Mouse (Mus musculus): ENCODE results near the gene Pbx1.

Gene Pbx1

GRCm38 (mm10) chr1:168228756-168229526 is 203.1 kb downstream of the Pbx1 start:
- no peak for DNase-seq (ENCODE audit: low read depth, low spot score)

GRCm38 (mm10) chr1:168226150-168226549 is 205.9 kb downstream of the Pbx1 start:
- no peak for DNase-seq (ENCODE audit: low read depth, low spot score)

- no peak for DNase-seq (ENCODE audit: low read depth, low spot score)
Observed at GRCm38 (mm10) chr1:168225595-168226127, 206.4 kb downstream of the Pbx1 start.

GRCm38 (mm10) chr1:168224218-168224617 is 207.9 kb downstream of the Pbx1 start:
- no peak for DNase-seq (ENCODE audit: low read depth, low spot score)

GRCm38 (mm10) chr1:168222794-168223193 is 209.3 kb downstream of the Pbx1 start:
- DNase-seq (ENCODE audit: low read depth, low spot score), result no peak

GRCm38 (mm10) chr1:168221071-168221521 is 211.0 kb downstream of the Pbx1 start:
- DNase-seq (ENCODE audit: low read depth, low spot score), result peak; percentile 27

- DNase-seq (ENCODE audit: low read depth, low spot score), result no peak
Observed at GRCm38 (mm10) chr1:168215896-168216747, 215.9 kb downstream of the Pbx1 start.

GRCm38 (mm10) chr1:168215468-168215867 is 216.6 kb downstream of the Pbx1 start:
- no peak for DNase-seq (ENCODE audit: low read depth, low spot score)

GRCm38 (mm10) chr1:168214040-168214443 is 218.0 kb downstream of the Pbx1 start:
- peak; percentile 95 for DNase-seq (ENCODE audit: low read depth, low spot score)

- no peak for DNase-seq (ENCODE audit: low read depth, low spot score)
Observed at GRCm38 (mm10) chr1:168213595-168213994, 218.5 kb downstream of the Pbx1 start.

GRCm38 (mm10) chr1:168210401-168210800 is 221.7 kb downstream of the Pbx1 start:
- peak; percentile 34 for DNase-seq (ENCODE audit: low read depth, low spot score)

GRCm38 (mm10) chr1:168200570-168201156 is 231.4 kb downstream of the Pbx1 start:
- DNase-seq (ENCODE audit: low read depth, low spot score), result no peak

- no peak for DNase-seq (ENCODE audit: low read depth, low spot score)
Observed at GRCm38 (mm10) chr1:168198276-168198675, 233.8 kb downstream of the Pbx1 start.

- DNase-seq (ENCODE audit: low read depth, low spot score), result no peak
Observed at GRCm38 (mm10) chr1:168197908-168198258, 234.2 kb downstream of the Pbx1 start.

GRCm38 (mm10) chr1:168197195-168197907 is 234.7 kb downstream of the Pbx1 start:
- DNase-seq (ENCODE audit: low read depth, low spot score), result no peak

GRCm38 (mm10) chr1:168193364-168193763 is 238.7 kb downstream of the Pbx1 start:
- DNase-seq (ENCODE audit: low read depth, low spot score), result no peak

GRCm38 (mm10) chr1:168182816-168183215 is 249.3 kb downstream of the Pbx1 start:
- no peak for DNase-seq (ENCODE audit: low read depth, low spot score)

GRCm38 (mm10) chr1:168180622-168181441 is 251.2 kb downstream of the Pbx1 start:
- no peak for DNase-seq (ENCODE audit: low read depth, low spot score)

GRCm38 (mm10) chr1:168179691-168180090 is 252.4 kb downstream of the Pbx1 start:
- no peak for DNase-seq (ENCODE audit: low read depth, low spot score)

- DNase-seq (ENCODE audit: low read depth, low spot score), result no peak
Observed at GRCm38 (mm10) chr1:168178611-168179010, 253.5 kb downstream of the Pbx1 start.

Measured in R1 (cell line).